Mouse (Mus musculus) activated CD4-positive, CD25-positive, alpha-beta regulatory T cell, adult 4 months (primary cell): ENCODE results near the gene Fut2. TPM values are rescaled to one million over a fixed set of nuclear protein-coding genes. Genes with fewer than 3 reads are reported as not detected.
A peak's percentile ranks its signal among the peaks of the same experiment; 100 is the strongest.

Experiments used
- ATAC-seq: one replicate; pipeline ENCODE4 v1.8.0; 2017
- polyA plus RNA-seq, 2 experiments: library from polyadenylated mRNA; unstranded; fragments of 100-300 nt; shearing (Covaris generic); gene quantifications; one replicate each; pipeline ENCODE4 v1.2.1; 2017

Gene Fut2
- polyA plus RNA-seq = not detected

GRCm38 (mm10) chr7:45666161-45666560, at the start of gene Fut2:
Fut2 (minus strand) TSS chr7:45666394.
- ATAC-seq = no peak

GRCm38 (mm10) chr7:45715090-45715708, 49.0 kb upstream of the Fut2 start, which contains the start of gene Rpl18:
Rpl18 (plus strand) TSS chr7:45715457.
- ATAC-seq = peak; percentile 89

GRCm38 (mm10) chr7:45714630-45715089, 48.5 kb upstream of the Fut2 start:
- ATAC-seq = peak; percentile 3

GRCm38 (mm10) chr7:45713881-45714520, 47.8 kb upstream of the Fut2 start:
- no peak for ATAC-seq

- ATAC-seq = no peak
These were observed 47.2 kb upstream of the Fut2 start for GRCm38 (mm10) chr7:45713396-45713795.

GRCm38 (mm10) chr7:45712022-45712757, 46.0 kb upstream of the Fut2 start:
- no peak for ATAC-seq

- ATAC-seq = no peak
These were observed 45.3 kb upstream of the Fut2 start for GRCm38 (mm10) chr7:45711316-45712021.

GRCm38 (mm10) chr7:45710477-45711191, 44.4 kb upstream of the Fut2 start:
- no peak for ATAC-seq

GRCm38 (mm10) chr7:45709677-45710355, 43.6 kb upstream of the Fut2 start:
- no peak for ATAC-seq

- ATAC-seq = no peak
These were observed 42.8 kb upstream of the Fut2 start for GRCm38 (mm10) chr7:45709036-45709435.

GRCm38 (mm10) chr7:45708221-45708761, 42.1 kb upstream of the Fut2 start:
- no peak for ATAC-seq

- ATAC-seq = peak; percentile 23
These were observed 41.3 kb upstream of the Fut2 start for GRCm38 (mm10) chr7:45707375-45707967.

GRCm38 (mm10) chr7:45706721-45707241, 40.6 kb upstream of the Fut2 start:
- ATAC-seq = no peak

GRCm38 (mm10) chr7:45705873-45706281, 39.7 kb upstream of the Fut2 start:
- no peak for ATAC-seq

- no peak for ATAC-seq
These were observed 39.3 kb upstream of the Fut2 start for GRCm38 (mm10) chr7:45705443-45705864.

- ATAC-seq = peak; percentile 79
These were observed 38.7 kb upstream of the Fut2 start, which contains the start of gene Dbp for GRCm38 (mm10) chr7:45704730-45705442. Dbp (plus strand) TSS chr7:45705088.

GRCm38 (mm10) chr7:45704046-45704559, 37.9 kb upstream of the Fut2 start:
- no peak for ATAC-seq

- no peak for ATAC-seq
These were observed 37.4 kb upstream of the Fut2 start for GRCm38 (mm10) chr7:45703521-45704033.

- ATAC-seq = no peak
These were observed 36.8 kb upstream of the Fut2 start for GRCm38 (mm10) chr7:45702809-45703520.
